Mouse (Mus musculus) heart, embryonic 12.5 days (tissue): ENCODE data around the gene Hipk2. TPM values are rescaled to one million over a fixed set of nuclear protein-coding genes. Genes with fewer than 3 reads are reported as not detected.

Experiments used
- ATAC-seq: fragments of 200-750 bp; cut with Nextera tagmentation; 2 replicates; pipeline ENCODE4 v1.8.0; 2017; ENCODE audit warnings: moderate TSS enrichment, moderate library complexity; ENCODE audit not compliant: insufficient number of reproducible peaks, low FRiP score
- H3K27ac ChIP-seq: fragments of 300-500 bp; sonication (generic); 2 replicates; pipeline ENCODE4 v1.5.1; 2016; ENCODE audit warnings: mild to moderate bottlenecking, moderate library complexity; ENCODE audit not compliant: poor library complexity, severe bottlenecking
- H3K27me3 ChIP-seq: fragments of 300-500 bp; sonication (generic); replicated peaks from 2 replicates; pipeline ENCODE4 v1.6.1; 2016; ENCODE audit warnings: mild to moderate bottlenecking, moderate library complexity
- H3K36me3 ChIP-seq: fragments of 300-500 bp; sonication (generic); 2 replicates; pipeline ENCODE4 v1.6.1; 2016; ENCODE audit warnings: mild to moderate bottlenecking, moderate library complexity
- H3K4me1 ChIP-seq: fragments of 300-500 bp; sonication (generic); replicated peaks from 2 replicates; pipeline ENCODE4 v1.6.1; 2016; ENCODE audit warnings: mild to moderate bottlenecking
- H3K4me2 ChIP-seq: fragments of 300-500 bp; sonication (generic); 2 replicates; pipeline ENCODE4 v1.6.1; 2016; ENCODE audit warnings: mild to moderate bottlenecking, moderate library complexity
- H3K4me3 ChIP-seq: fragments of 300-500 bp; sonication (generic); 2 replicates; pipeline ENCODE4 v1.5.1; 2016; ENCODE audit warnings: mild to moderate bottlenecking
- H3K9ac ChIP-seq: fragments of 300-500 bp; sonication (generic); 2 replicates; pipeline ENCODE4 v1.6.1; 2016; ENCODE audit warnings: mild to moderate bottlenecking, moderate library complexity
- H3K9me3 ChIP-seq: fragments of 300-500 bp; sonication (generic); replicated peaks from 2 replicates; pipeline ENCODE4 v1.6.1; 2016; ENCODE audit warnings: mild to moderate bottlenecking, moderate library complexity
- WGBS: fragments of 180-500 bp; shearing (Covaris S2); methylation state at CpG from one replicate; pipeline ENCODE4 v1.1.7; 2016; 5-methylcytosine and 5-hydroxymethylcytosine counted together
- polyA plus RNA-seq: library from polyadenylated mRNA; unstranded; fragments of >200 nt; fragmentation: Nextera tagmentation; extraction: Ambion mirVana; gene quantifications from 2 replicates; pipeline ENCODE4 v1.2.1, GENCODE M21; 2016

Gene Hipk2
- polyA plus RNA-seq, 1 experiment from 2014 or later = 12.5 TPM

DNA sequence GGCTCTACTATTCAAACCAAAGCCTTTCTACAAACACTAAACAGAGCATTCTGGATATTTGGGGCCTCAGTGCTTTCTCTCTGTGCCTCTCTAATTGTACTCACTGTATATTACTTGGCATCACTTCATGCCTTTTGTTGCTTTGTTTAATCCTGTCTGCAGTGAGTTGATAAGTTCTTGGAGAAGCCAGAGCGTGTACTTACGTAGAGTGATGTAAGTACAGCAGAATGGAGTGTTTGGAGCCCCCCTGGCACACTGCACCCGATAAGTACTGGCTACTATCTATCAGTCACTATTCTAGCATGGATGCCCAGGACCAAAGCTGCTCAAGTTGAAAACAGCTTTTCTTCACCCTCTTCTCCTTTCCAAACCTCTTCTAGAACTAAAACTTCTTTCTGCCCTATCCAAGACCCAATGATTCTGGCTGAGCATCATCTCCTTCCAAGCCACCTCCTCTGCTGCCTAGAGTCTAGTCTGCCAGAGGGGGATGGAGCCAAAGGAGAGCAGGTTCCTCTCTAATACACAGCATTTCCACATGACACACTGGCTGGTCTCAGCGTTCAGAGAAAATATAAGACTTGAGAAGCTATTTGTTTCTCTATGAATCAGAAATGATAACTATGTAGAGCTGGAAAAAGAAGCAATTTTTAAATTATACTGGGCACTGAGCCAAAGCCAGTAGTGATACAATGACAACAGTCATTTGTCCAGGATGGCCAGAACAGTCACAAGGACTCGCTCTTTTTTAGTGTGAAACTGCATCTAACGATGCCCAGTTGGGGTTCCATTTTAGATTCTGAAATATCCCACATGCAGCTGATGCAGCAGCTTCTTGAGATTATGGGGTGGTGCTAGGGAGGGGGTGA lies 29.4 kb downstream of the Hipk2 start:
- Histone ChIP-seq H3K9me3 (0 out of 2 replicates have a peak, but pooled peaks cover 2% of the 10 kb centered on the region), H3K27me3 (no peaks in the 10 kb centered on the region), H3K36me3 (no peaks in the 10 kb centered on the region), H3K9ac (no peak overlapping the region), H3K4me3 (no peak overlapping the region), H3K4me1 (peaks cover 69% of the 10 kb centered on the region), H3K27ac (peak overlapping the region; percentile 33; the same call in 1 of the 2 replicates), H3K4me2 (no peak overlapping the region)
- 54% methylated on average over 6 of the region's 6 CpGs for WGBS
- no peak for ATAC-seq

DNA sequence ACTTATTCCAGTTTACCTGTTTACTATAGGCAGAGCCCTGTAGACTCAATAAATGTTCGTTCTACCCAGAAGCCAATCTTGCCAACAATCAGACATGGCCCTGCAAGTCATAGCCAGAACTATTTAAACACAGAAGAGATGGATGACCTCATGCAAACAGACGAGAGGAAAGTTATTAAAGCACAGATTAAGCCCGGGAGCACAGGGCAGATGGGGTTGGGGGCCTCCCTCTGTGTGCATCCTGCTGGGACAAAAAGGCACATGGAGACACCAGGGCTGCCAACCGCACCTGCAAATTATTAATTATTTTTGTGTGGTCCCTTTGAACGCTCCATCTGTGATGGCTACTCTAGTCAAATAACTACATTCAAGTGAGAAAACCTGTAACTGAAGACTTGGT lies 30.1 kb downstream of the Hipk2 start:
- Histone ChIP-seq H3K9me3 (0 out of 2 replicates have a peak, but pooled peaks cover 2% of the 10 kb centered on the region), H3K27me3 (no peaks in the 10 kb centered on the region), H3K4me3 (no peak overlapping the region), H3K36me3 (no peaks in the 10 kb centered on the region), H3K4me1 (peaks cover 70% of the 10 kb centered on the region), H3K4me2 (no peak overlapping the region), H3K27ac (no peak overlapping the region), H3K9ac (no peak overlapping the region)
- ATAC-seq = no peak
- 68% methylated on average over 5 of the region's 5 CpGs for WGBS

DNA sequence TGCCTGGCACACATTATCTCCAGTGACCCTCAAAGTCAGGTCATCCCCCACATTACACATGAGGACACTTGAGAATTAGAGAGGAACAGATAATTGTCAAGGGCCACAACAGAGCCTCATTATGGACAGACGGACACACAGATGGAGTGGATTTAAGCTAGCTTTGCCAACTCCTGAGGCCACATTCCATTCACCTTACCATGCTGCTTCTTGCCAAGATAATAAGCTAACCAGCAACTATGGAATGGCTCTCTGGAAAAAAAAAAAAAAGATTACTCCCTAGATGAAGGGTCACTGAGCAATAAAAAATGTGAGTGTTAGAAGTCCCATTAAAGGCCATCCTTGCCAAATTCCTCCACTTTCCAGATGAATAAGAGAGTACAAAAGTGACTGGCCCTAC lies 30.8 kb downstream of the Hipk2 start:
- 27% methylated on average over 1 of the region's 1 CpGs for WGBS
- no peak overlapping the region for H3K4me3 ChIP-seq
- no peaks in the 10 kb centered on the region for H3K36me3 ChIP-seq
- H3K9me3 ChIP-seq = no peaks in the 10 kb centered on the region
- no peak for ATAC-seq
- no peaks in the 10 kb centered on the region for H3K27me3 ChIP-seq
- H3K4me2 ChIP-seq = no peak overlapping the region
- H3K27ac ChIP-seq = no peak overlapping the region
- H3K9ac ChIP-seq = no peak overlapping the region
- peaks cover 74% of the 10 kb centered on the region for H3K4me1 ChIP-seq

DNA sequence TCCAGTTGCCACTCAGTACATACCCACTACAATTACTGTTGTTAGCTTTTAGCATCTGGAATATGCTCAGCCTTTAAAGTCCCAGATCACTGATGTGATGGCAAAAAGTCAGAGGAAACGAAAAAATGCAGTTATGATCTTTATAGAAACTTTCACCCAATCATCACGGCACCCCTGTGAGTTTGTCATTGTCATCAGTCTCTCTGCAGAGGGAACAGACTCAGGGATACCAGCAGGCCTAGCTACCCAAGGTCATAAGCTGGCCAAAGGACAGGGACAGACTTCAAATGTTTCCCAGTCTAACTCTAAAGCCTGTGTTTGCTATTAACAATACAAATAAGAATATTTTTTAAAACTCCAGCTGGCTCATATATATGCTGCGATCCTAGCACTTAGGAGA lies 34.4 kb downstream of the Hipk2 start:
- Histone ChIP-seq H3K4me2 (no peak overlapping the region), H3K36me3 (peaks cover 2% of the 10 kb centered on the region; the same call in 1 of the 2 replicates), H3K9me3 (no peaks in the 10 kb centered on the region), H3K9ac (no peak overlapping the region), H3K27ac (no peak overlapping the region), H3K4me1 (peaks cover 63% of the 10 kb centered on the region), H3K4me3 (no peak overlapping the region), H3K27me3 (no peaks in the 10 kb centered on the region)
- 74% methylated on average over 3 of the region's 3 CpGs for WGBS
- no peak for ATAC-seq

DNA sequence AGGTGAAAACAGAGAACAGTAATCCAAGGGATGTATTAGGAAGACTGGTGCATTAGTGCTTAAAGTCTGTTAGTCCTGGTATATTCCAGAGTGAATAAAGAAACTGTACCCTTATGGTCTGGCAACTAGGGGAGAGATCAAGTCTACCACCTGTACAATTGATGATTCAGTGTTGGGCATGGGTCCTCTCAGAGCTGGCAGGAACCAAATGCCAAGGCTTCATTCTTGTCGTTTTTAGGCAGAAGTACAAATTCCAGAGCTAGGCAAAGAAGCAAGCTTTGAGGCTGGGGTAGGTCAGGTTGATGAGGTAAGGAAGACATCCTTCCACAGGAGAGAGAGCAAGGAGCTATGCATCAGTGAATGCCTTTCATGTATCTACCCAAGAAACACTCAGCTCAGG lies 35.2 kb downstream of the Hipk2 start:
- H3K9ac ChIP-seq = no peak overlapping the region
- H3K4me3 ChIP-seq = no peak overlapping the region
- WGBS = 82% methylated on average over 1 of the region's 1 CpGs
- H3K4me2 ChIP-seq = no peak overlapping the region
- H3K36me3 ChIP-seq = peaks cover 2% of the 10 kb centered on the region; the same call in 1 of the 2 replicates
- no peak for ATAC-seq
- peaks cover 57% of the 10 kb centered on the region for H3K4me1 ChIP-seq
- H3K27me3 ChIP-seq = no peaks in the 10 kb centered on the region
- H3K27ac ChIP-seq = no peak overlapping the region
- H3K9me3 ChIP-seq = no peaks in the 10 kb centered on the region

DNA sequence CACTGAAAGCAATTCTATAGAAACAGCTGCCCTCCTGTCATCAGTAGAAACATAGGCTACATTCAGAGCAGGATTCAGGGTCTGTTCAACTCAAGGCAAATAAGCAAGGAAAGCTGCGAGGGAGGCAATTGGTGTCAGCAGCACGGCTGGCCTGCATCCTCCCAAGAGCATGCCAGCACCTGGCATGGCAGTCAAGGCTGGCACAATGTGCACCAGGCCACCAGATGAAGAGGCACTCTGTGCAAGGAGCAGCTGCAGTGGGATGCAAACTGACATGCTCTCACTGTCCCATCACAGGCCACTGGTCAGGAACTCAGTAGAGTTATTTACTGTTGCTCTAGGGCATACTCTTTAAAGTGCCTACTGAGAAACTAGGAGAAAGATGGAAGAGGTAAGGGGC lies 35.6 kb downstream of the Hipk2 start:
- Histone ChIP-seq H3K4me1 (peaks cover 56% of the 10 kb centered on the region), H3K9ac (no peak overlapping the region), H3K27ac (no peak overlapping the region), H3K9me3 (no peaks in the 10 kb centered on the region), H3K27me3 (no peaks in the 10 kb centered on the region), H3K4me2 (no peak overlapping the region), H3K4me3 (no peak overlapping the region), H3K36me3 (peaks cover 2% of the 10 kb centered on the region; the same call in 1 of the 2 replicates)
- ATAC-seq = no peak
- WGBS = 85% methylated on average over 2 of the region's 2 CpGs

DNA sequence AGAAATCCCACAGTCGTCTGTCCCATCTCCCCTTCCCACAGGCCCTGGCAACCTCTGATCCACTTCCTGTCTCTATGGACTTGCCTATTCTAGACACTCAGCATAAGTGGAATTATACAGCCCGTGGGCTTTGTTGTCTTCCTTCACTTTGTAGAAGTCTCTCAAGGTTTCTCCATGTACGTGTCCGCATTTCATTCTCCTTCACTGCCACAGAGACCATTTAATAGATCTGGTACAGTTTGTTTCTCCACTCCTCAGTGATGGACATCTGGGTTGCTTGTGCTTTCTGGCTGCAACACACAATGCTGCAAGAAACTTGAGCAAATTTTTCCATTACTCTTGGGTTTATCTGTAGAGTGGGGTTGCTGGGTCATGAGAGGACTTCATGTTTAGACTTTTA lies 36.1 kb downstream of the Hipk2 start:
- Histone ChIP-seq H3K4me2 (no peak overlapping the region), H3K36me3 (peaks cover 2% of the 10 kb centered on the region; the same call in 1 of the 2 replicates), H3K27ac (0 out of 2 replicates have a peak overlapping the region, but pooled peaks have one; percentile 31), H3K4me3 (no peak overlapping the region), H3K27me3 (no peaks in the 10 kb centered on the region), H3K4me1 (peaks cover 55% of the 10 kb centered on the region), H3K9me3 (no peaks in the 10 kb centered on the region), H3K9ac (no peak overlapping the region)
- WGBS = 71% methylated on average over 4 of the region's 4 CpGs
- ATAC-seq = no peak

DNA sequence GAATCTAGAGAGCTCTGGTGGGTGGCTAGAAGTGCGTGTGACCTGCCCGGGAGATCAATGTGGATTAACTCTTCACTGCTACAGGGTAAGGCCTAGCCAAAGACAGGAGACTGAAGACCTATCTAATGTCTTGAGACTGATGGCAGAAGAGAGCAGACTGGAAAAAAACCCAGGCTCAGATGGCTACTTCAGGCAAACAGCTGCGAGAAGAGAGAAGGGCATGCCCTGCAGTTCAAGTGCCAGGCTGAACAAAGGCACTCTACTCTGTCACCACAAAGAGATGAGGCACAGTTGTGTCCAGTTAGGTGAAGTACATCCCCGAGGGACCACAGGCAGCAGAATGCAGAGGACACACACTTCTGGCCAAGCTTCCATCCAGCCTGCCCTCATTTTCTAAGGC lies 37.9 kb downstream of the Hipk2 start:
- Histone ChIP-seq H3K9ac (no peak overlapping the region; the same call in 1 of the 2 replicates), H3K27ac (no peak overlapping the region), H3K4me3 (no peak overlapping the region)

DNA sequence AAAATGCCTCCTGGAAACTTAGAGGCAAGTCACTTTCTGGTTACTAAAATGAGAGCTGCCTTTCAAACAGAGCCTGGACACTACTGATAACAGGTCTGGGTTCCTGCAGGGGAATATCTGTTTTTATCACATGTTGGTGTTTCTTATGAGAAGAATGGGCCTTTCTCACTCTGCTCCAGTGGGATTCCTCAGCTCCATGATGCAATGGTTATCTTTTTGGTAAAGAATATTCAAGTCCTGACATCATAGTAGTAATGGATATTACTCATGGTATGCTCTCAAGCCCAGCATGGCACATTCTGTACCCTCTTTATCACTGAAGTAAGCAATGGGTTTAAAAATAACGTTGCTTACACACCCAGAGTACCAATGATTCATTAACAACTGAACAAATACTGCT lies 40.7 kb downstream of the Hipk2 start:
- peaks cover 2% of the 10 kb centered on the region; the same call in 1 of the 2 replicates for H3K36me3 ChIP-seq
- H3K27ac ChIP-seq = no peak overlapping the region
- H3K4me3 ChIP-seq = no peak overlapping the region
- H3K9ac ChIP-seq = no peak overlapping the region
- no peak overlapping the region for H3K4me2 ChIP-seq
- peaks cover 56% of the 10 kb centered on the region for H3K4me1 ChIP-seq
- no peaks in the 10 kb centered on the region for H3K9me3 ChIP-seq
- WGBS = 19% methylated on average over 1 of the region's 1 CpGs
- peak; percentile 79 for ATAC-seq
- no peaks in the 10 kb centered on the region for H3K27me3 ChIP-seq

More for the DNA sequence above, 37.9 kb downstream of the Hipk2 start:
- peaks cover 61% of the 10 kb centered on the region for H3K4me1 ChIP-seq
- H3K4me2 ChIP-seq = no peak overlapping the region
- ATAC-seq = no peak
- WGBS = 57% methylated on average over 4 of the region's 4 CpGs
- H3K9me3 ChIP-seq = no peaks in the 10 kb centered on the region
- no peaks in the 10 kb centered on the region for H3K27me3 ChIP-seq
- peaks cover 2% of the 10 kb centered on the region; the same call in 1 of the 2 replicates for H3K36me3 ChIP-seq

DNA sequence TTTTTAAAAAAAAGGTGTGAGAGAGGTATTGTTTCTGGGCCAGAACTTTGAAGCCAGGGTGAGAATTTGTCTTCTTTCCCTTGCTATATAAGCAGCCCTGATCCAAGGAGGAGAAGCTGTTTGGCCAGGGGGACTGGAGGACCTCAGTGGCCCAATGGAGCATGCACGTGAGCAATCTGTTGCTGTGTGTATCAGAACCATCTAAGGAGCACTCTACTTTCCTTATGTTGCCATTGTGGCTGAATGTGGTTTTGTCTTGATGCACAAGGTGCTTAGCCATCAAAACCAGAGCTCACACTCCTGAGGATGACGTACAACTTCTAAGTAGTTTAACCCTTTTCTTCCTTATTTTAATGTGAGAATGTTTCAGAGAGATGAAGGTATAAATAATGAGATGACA lies 41.2 kb downstream of the Hipk2 start:
- 60% methylated on average over 2 of the region's 2 CpGs for WGBS
- Histone ChIP-seq H3K4me1 (peaks cover 54% of the 10 kb centered on the region), H3K4me2 (no peak overlapping the region), H3K36me3 (peaks cover 2% of the 10 kb centered on the region; the same call in 1 of the 2 replicates), H3K9ac (no peak overlapping the region), H3K27ac (0 out of 2 replicates have a peak overlapping the region, but pooled peaks have one; percentile 7), H3K4me3 (no peak overlapping the region), H3K9me3 (no peaks in the 10 kb centered on the region), H3K27me3 (no peaks in the 10 kb centered on the region)
- no peak for ATAC-seq

DNA sequence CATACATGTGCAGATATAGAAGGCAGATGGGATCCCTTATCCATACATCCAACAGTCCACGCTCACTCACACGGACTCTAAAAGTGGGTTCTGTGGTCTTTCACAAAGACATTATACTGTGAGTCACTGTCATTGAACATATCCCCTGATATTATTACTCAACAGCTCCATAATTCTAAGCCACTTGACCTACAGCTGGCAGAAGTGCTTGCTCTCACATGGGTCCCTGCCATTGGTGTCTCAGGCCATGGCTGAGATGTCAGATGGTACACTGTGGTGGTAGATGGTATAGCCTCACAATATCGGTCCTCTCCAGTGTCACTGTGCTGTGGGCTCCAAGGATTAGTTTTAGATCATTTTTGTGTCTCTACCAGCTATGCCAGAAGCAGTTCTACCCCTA lies 42.2 kb downstream of the Hipk2 start:
- Histone ChIP-seq H3K9ac (no peak overlapping the region), H3K4me1 (peaks cover 56% of the 10 kb centered on the region), H3K27me3 (no peaks in the 10 kb centered on the region), H3K4me2 (no peak overlapping the region), H3K36me3 (peaks cover 2% of the 10 kb centered on the region; the same call in 1 of the 2 replicates), H3K27ac (no peak overlapping the region), H3K9me3 (no peaks in the 10 kb centered on the region), H3K4me3 (no peak overlapping the region)
- 89% methylated on average over 3 of the region's 3 CpGs for WGBS
- ATAC-seq = no peak
